In the genomic region with DNA sequence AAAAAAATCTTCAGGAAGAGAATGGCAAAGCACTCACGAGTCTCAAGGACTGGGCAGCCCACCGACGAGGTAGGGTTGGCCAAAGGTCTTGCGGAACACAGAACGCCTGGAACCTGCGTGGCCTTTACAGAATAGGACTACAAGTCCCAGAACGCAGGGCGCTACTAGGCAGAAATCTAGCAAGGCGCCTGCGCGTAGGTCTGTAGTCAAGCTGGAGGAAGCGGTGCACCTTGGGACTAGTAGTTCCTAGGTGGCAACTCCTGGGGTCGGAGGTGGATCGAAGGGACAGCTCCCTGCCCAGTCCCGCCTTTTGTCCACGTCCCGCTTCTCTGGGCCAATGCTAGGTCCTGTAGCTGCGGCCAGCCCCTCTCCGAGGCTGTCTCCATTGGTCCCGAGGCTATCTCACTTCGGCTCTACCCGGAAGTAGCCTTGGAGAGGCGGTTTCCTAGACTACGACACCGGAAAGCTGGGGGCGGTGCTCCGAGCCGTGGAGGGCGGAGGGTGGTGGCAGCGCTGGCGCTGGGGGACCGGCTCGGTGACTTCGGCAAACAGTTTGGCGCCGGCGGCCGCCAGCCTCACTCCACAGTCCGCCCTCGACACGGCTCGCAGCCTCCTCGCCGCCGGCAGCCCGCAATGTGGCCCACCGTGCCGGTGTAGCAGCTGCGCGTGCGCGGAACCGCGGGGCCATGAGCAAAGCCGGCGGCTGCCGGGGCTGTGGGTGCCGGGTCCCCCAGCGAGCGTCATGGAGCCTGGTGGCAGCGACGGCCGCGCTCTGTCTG, we compare ENCODE assay signal across 8 mouse cellular contexts. TPM values are rescaled to one million over a fixed set of nuclear protein-coding genes. Genes with fewer than 3 reads are reported as not detected.
A peak's percentile ranks its signal among the peaks of the same experiment; 100 is the strongest.
DNase-seq lines count a peak whose midpoint lies in the region; ATAC-seq and TF ChIP-seq lines count a peak whose summit lies in the region.

A gene (plus strand): TSS at position 491 of the 779 bp plus-strand sequence.

- H3K27me3 ChIP-seq in C2C12 (ENCODE audit: control insufficient read depth, insufficient read depth, insufficient read length) (no peaks in the 10 kb centered on the region), myocyte (ENCODE audit: control insufficient read depth, insufficient read depth, insufficient read length) (no peaks in the 10 kb centered on the region)
- H3K27me3 ChIP-seq in erythroblast, embryonic 14.5 days (ENCODE audit: control insufficient read depth): no peaks in the 10 kb centered on the region
- H3K27me3 ChIP-seq in heart, embryonic 11.5 days (ENCODE audit: control insufficient read depth, insufficient read depth, low read length): no peaks in the 10 kb centered on the region
- H3K27me3 ChIP-seq in kidney, embryonic 16.5 days (ENCODE audit: insufficient read depth, low read length): no peaks in the 10 kb centered on the region
- no peaks in the 10 kb centered on the region for H3K27me3 ChIP-seq in liver, adult 2 months (ENCODE audit: control insufficient read depth, insufficient read depth, low read length)
- no peaks in the 10 kb centered on the region for H3K27me3 ChIP-seq in splenic B cell, adult 2 months (ENCODE audit: control insufficient read depth, insufficient read depth, low read length, poor library complexity, severe bottlenecking)

- H3K4me1 ChIP-seq in erythroblast, embryonic 14.5 days (ENCODE audit: control insufficient read depth): peaks cover 43% of the 10 kb centered on the region
- H3K4me1 ChIP-seq in heart, embryonic 11.5 days (ENCODE audit: control insufficient read depth, insufficient read depth, low read length): peaks cover 10% of the 10 kb centered on the region
- peaks cover 26% of the 10 kb centered on the region; the same call in 1 of the 2 replicates for H3K4me1 ChIP-seq in kidney, embryonic 16.5 days (ENCODE audit: insufficient read depth, low read length)
- peaks cover 7% of the 10 kb centered on the region for H3K4me1 ChIP-seq in liver, adult 2 months (ENCODE audit: control insufficient read depth, insufficient read depth, low read length)

- under 1% methylated on average over 63 of the region's 64 CpGs for WGBS in heart, embryonic 11.5 days (ENCODE audit: insufficient replicate concordance)
- WGBS in kidney, embryonic 16.5 days: 0% methylated on average over 63 of the region's 64 CpGs
- WGBS in liver, adult 2 months: under 1% methylated on average over 64 of the region's 64 CpGs

- TF ChIP-seq CTCF in C2C12 (IDR thresholded peaks at IDR 0.05; ENCODE audit: control insufficient read depth, insufficient read depth, insufficient read length): no peak
- no peak for TF ChIP-seq CTCF in brain, embryonic 14.5 days (IDR thresholded peaks at IDR 0.05; ENCODE audit: borderline replicate concordance, extremely low read depth, insufficient read depth, insufficient read length)
- TF ChIP-seq CTCF in liver, adult 2 months (IDR thresholded peaks at IDR 0.05; ENCODE audit: low read depth, low read length): no peak

- peak; percentile 91 for TF ChIP-seq POLR2A in brain, embryonic 14.5 days (IDR thresholded peaks at IDR 0.05; ENCODE audit: borderline replicate concordance, extremely low read depth, insufficient read depth, insufficient read length, poor library complexity, severe bottlenecking)
- TF ChIP-seq POLR2A in liver, adult 2 months (IDR thresholded peaks at IDR 0.05; ENCODE audit: extremely low read depth, insufficient read depth, low read length): peak; percentile 93
- TF ChIP-seq POLR2A in myocyte (IDR thresholded peaks at IDR 0.05; ENCODE audit: insufficient read length, low read depth): peak; percentile 87

- ATAC-seq in heart, embryonic 11.5 days (replicated peaks; ENCODE audit: insufficient number of reproducible peaks, low FRiP score, low TSS enrichment): peak; percentile 99
- ATAC-seq in kidney, embryonic 16.5 days (ENCODE audit: low FRiP score, low TSS enrichment): peak; percentile 100

- peaks cover 10% of the 10 kb centered on the region for H3K79me3 ChIP-seq in C2C12 (ENCODE audit: low read depth)

- peak within 1 kb of the TSS; percentile 80 for H3K4me3 ChIP-seq in C2C12 (ENCODE audit: insufficient read depth, poor library complexity, severe bottlenecking)
- peak within 1 kb of the TSS; percentile 99 for H3K4me3 ChIP-seq in erythroblast, embryonic 14.5 days (replicated peaks)
- peak within 1 kb of the TSS; percentile 95 for H3K4me3 ChIP-seq in heart, embryonic 11.5 days (ENCODE audit: low read depth, low read length)
- H3K4me3 ChIP-seq in kidney, embryonic 16.5 days (ENCODE audit: low read length): peak within 1 kb of the TSS; percentile 95
- peak within 1 kb of the TSS; percentile 86 for H3K4me3 ChIP-seq in liver, adult 2 months (ENCODE audit: insufficient read depth, low read depth, low read length)
- peak within 1 kb of the TSS; percentile 77 for H3K4me3 ChIP-seq in myocyte

- H3K9me3 ChIP-seq in erythroblast, embryonic 14.5 days (ENCODE audit: control insufficient read depth, low read length): no peaks in the 10 kb centered on the region
- H3K9me3 ChIP-seq in heart, embryonic 11.5 days (replicated peaks; ENCODE audit: control insufficient read depth, low read length): no peaks in the 10 kb centered on the region
- H3K9me3 ChIP-seq in kidney, embryonic 16.5 days (ENCODE audit: low read length): no peaks in the 10 kb centered on the region

- H3K4me2 ChIP-seq in heart, embryonic 11.5 days: peak within 1 kb of the TSS; percentile 93
- H3K4me2 ChIP-seq in kidney, embryonic 16.5 days (replicated peaks; ENCODE audit: low read depth, low read length): peak within 1 kb of the TSS; percentile 96
- peak within 1 kb of the TSS; percentile 95 for H3K4me2 ChIP-seq in myocyte (ENCODE audit: low read depth)

- H3K79me2 ChIP-seq in C2C12 (ENCODE audit: control insufficient read depth, insufficient read depth) (peaks cover 35% of the 10 kb centered on the region), myocyte (ENCODE audit: control insufficient read depth, insufficient read depth) (peaks cover 37% of the 10 kb centered on the region)
- H3K79me2 ChIP-seq in liver, adult 2 months (ENCODE audit: control insufficient read depth, insufficient read depth, low read length): peaks cover 10% of the 10 kb centered on the region; the same call in 1 of the 2 replicates

- peak; percentile 100 for DNase-seq in brain, embryonic 14.5 days (ENCODE audit: low read depth)
- peak; percentile 99 for DNase-seq in liver, adult 2 months (ENCODE audit: extremely low read depth, low read depth, low spot score)
- DNase-seq in splenic B cell, adult 2 months (ENCODE audit: low read depth, low spot score): peak; percentile 99

- peak within 1 kb of the TSS; percentile 79 for H3K27ac ChIP-seq in heart, embryonic 11.5 days (ENCODE audit: low read depth, low read length)
- H3K27ac ChIP-seq in kidney, embryonic 16.5 days (ENCODE audit: low read length): peak within 1 kb of the TSS; percentile 84
- H3K27ac ChIP-seq in liver, adult 2 months (replicated peaks; ENCODE audit: insufficient read depth, low read depth, low read length): peak within 1 kb of the TSS; percentile 63

- H3K9ac ChIP-seq in heart, embryonic 11.5 days (ENCODE audit: low read depth, low read length): peak within 1 kb of the TSS; percentile 81
- H3K9ac ChIP-seq in kidney, embryonic 16.5 days (replicated peaks; ENCODE audit: low read length): peak within 1 kb of the TSS; percentile 80
- H3K9ac ChIP-seq in liver, adult 2 months (ENCODE audit: low read depth, low read length): peak within 1 kb of the TSS; percentile 92

- peak within 1 kb of the TSS; percentile 96 for H3ac ChIP-seq in C2C12 (ENCODE audit: control insufficient read depth, insufficient read length, low read depth)
- peak within 1 kb of the TSS; percentile 89 for H3ac ChIP-seq in myocyte (ENCODE audit: control insufficient read depth, insufficient read length)

- H3K36me3 ChIP-seq in C2C12 (ENCODE audit: control insufficient read depth, insufficient read depth): peaks cover 6% of the 10 kb centered on the region
- H3K36me3 ChIP-seq in erythroblast, embryonic 14.5 days (ENCODE audit: control insufficient read depth): peaks cover 4% of the 10 kb centered on the region
- no peaks in the 10 kb centered on the region; the same call in 1 of the 2 replicates for H3K36me3 ChIP-seq in heart, embryonic 11.5 days (ENCODE audit: control insufficient read depth, insufficient read depth, low read length)
- no peaks in the 10 kb centered on the region for H3K36me3 ChIP-seq in kidney, embryonic 16.5 days (ENCODE audit: insufficient read depth, low read length)
- peaks cover 4% of the 10 kb centered on the region; the same call in 1 of the 2 replicates for H3K36me3 ChIP-seq in liver, adult 2 months (ENCODE audit: control insufficient read depth, insufficient read depth, low read length)
- no peaks in the 10 kb centered on the region for H3K36me3 ChIP-seq in myocyte (ENCODE audit: control insufficient read depth, insufficient read depth)
- no peaks in the 10 kb centered on the region for H3K36me3 ChIP-seq in splenic B cell, adult 2 months (ENCODE audit: control insufficient read depth, insufficient read depth, low read length, poor library complexity, severe bottlenecking)

TF ChIP-seq in C2C12, 6 proteins besides CTCF, POLR2A, EP300 and RAD21:
- peak; percentile 9 for TF ChIP-seq MAX (IDR thresholded peaks at IDR 0.05)
- TF ChIP-seq MYOG (IDR thresholded peaks at IDR 0.05; ENCODE audit: control insufficient read depth, extremely low read depth, insufficient read length): no peak

TF ChIP-seq in myocyte, 11 proteins besides CTCF, POLR2A, EP300 and RAD21:
- TF ChIP-seq POLR2AphosphoS2 (IDR thresholded peaks at IDR 0.05; ENCODE audit: insufficient read length, low read depth) (peak; percentile 87), MYOD1 (IDR thresholded peaks at IDR 0.05; ENCODE audit: control insufficient read depth in 1 of 3, insufficient read length in 2 of 3, low read depth in 2 of 3) (peak in 1 of 3 experiments; percentile 27), CEBPB (IDR thresholded peaks at IDR 0.05; ENCODE audit: insufficient read depth, poor library complexity, severe bottlenecking) (no peak), MYOG (IDR thresholded peaks at IDR 0.05; ENCODE audit: control insufficient read depth in 1 of 3, insufficient read depth in 1 of 3, insufficient read length in 2 of 3, low read depth in 2 of 3) (peak in 1 of 3 experiments; percentile 16), SRF (IDR thresholded peaks at IDR 0.05; ENCODE audit: control insufficient read depth, insufficient read length, low read depth) (no peak)
TF ChIP-seq in myocyte: peak in this region for 3.

RNA-seq across cellular contexts. Expression of the gene that starts here (rescaled TPM):
- 4.1 TPM for polyA plus RNA-seq in C2C12 (2012; fragmentation: generic; extraction: Trizol)
- 17.0 and 24.1 TPM in 2 replicates for polyA plus RNA-seq in brain, embryonic 14.5 days (2012; rRNA removed)
- polyA plus RNA-seq in erythroblast, embryonic 14.5 days (2012): 0.08 and 0.09 TPM in 2 replicates
- polyA plus RNA-seq in heart, embryonic 11.5 days (2014; fragmentation: Nextera tagmentation; extraction: Ambion mirVana): 18.3 and 23.0 TPM in 2 replicates
- 16.6 and 17.0 TPM in 2 replicates for polyA plus RNA-seq in kidney, embryonic 16.5 days (2015; fragmentation: Nextera tagmentation; extraction: Ambion mirVana)
- total RNA-seq in liver, adult 2 months (2014; rRNA removed): 16.2 and 18.5 TPM in 2 replicates
- polyA plus RNA-seq in liver, adult 2 months (2012; rRNA removed): 4.1 and 4.5 TPM in 2 replicates
- polyA plus RNA-seq in myocyte (2012; fragmentation: generic; extraction: Trizol): 10.0 TPM

Comparison
In these comparisons a context has a peak if more than half of its experiments do, and no peak if none do; other contexts are left out.
1. Peak in every context shown above with its lines: DNase-seq, ATAC-seq, H3K4me3 ChIP-seq and H3K27ac ChIP-seq.